Mouse (Mus musculus): ENCODE results near the gene Lpp.

GRCm38 (mm10) chr16:24438438-24438837 is 45.1 kb downstream of the Lpp start:
- TF ChIP-seq CTCF (IDR thresholded peaks at IDR 0.05; ENCODE audit: insufficient read depth, low read length): no peak
- TF ChIP-seq POLR2A (IDR thresholded peaks at IDR 0.05; ENCODE audit: borderline replicate concordance, extremely low read depth, low read depth, low read length): no peak

Measured in lung, adult 2 months (tissue).